In the genomic region with DNA sequence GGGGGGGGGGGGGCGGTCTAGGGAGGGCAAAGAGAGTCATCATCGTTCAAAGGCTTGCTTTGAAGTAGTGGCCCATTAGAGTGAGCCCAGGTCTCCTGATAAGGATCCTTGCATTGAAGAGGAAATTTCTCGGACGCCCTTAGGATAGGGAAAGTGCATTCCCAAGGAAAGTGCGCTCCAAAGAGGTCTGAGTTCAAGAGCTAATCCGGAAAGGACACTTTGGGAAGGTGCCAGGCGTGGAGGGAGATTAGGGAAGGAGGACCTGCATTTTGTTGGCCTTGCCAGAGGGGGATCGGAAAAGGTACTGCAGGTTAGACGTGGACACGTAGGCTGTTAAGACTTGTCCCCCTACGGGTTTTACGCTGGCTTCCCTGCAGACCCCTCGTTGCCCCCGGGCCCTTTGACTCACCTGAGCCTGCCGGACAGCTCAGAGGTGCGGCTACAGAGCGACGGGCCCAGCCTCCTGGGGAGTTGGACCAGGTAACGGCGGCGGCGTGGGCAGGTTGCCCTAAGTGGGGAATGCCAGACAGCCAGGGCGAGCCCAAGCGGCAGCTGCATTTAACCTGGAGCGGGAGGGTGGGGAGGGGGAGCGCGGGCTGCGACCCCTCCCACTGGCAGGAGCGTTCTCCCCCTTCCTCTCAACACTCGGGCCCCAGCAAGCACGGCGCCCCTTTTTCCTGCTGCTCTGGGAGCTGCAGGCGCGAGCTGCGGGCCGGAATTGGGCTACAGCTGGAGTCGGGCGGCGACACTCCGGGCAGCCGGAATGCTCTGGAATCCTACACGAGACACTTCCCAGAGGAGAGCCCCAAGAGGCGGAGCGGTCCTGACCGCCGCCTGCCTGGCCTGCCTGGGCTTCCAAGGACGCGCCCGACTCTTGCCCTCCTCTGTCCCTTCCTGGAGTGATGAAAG, we compare ENCODE assay signal across 9 mouse cellular contexts. TPM values are rescaled to one million over a fixed set of nuclear protein-coding genes. Genes with fewer than 3 reads are reported as not detected.
DNase-seq lines count a peak whose midpoint lies in the region; ATAC-seq and TF ChIP-seq lines count a peak whose summit lies in the region.
"Had no signal": no experiment of that assay in that cellular context is flagged by ENCODE, and none has a peak within 500 bp of the region (broad histone marks: within the 10 kb centered on the region; RNA-seq: fewer than 3 reads in every experiment).

No protein-coding gene starts in this region.

- TF ChIP-seq CTCF in liver, adult 2 months (IDR thresholded peaks at IDR 0.05; ENCODE audit: low read depth, low read length), result no peak

- DNase-seq in embryo, embryonic 11 days, result peak; percentile 62
- peak; percentile 67 for DNase-seq in gastrocnemius, postnatal 14 days
- DNase-seq in liver, adult 2 months (ENCODE audit: extremely low read depth, low read depth, low spot score), result no peak
- peak; percentile 61 for DNase-seq in neural tube, embryonic 10.5 days (ENCODE audit: extremely low spot score, low spot score)
- DNase-seq in cerebellum, adult 18-20 months, result no peak
- DNase-seq in cerebellum, adult 9-10 months, result no peak
- DNase-seq in right cerebral cortex, postnatal 36 days (ENCODE audit: low spot score in 2 of 2), result no peak

- peaks cover 99% of the 10 kb centered on the region for H3K27me3 ChIP-seq in hindbrain, embryonic 15.5 days
- H3K27me3 ChIP-seq in liver, adult 2 months (ENCODE audit: control insufficient read depth, insufficient read depth, low read length), result peaks cover 19% of the 10 kb centered on the region

- no peaks in the 10 kb centered on the region for H3K36me3 ChIP-seq in hindbrain, embryonic 15.5 days
- H3K36me3 ChIP-seq in liver, adult 2 months (ENCODE audit: control insufficient read depth, insufficient read depth, low read length), result no peaks in the 10 kb centered on the region

- intact Hi-C loops in gastrocnemius, postnatal 14 days (cut with DNase I; ENCODE audit: low total_unique reads), result no loop called here

- H3K9me3 ChIP-seq in hindbrain, embryonic 15.5 days, result no peaks in the 10 kb centered on the region

- 2% methylated on average over 41 of the region's 49 CpGs for WGBS in hindbrain, embryonic 15.5 days
- WGBS in liver, adult 2 months, result 5% methylated on average over 49 of the region's 49 CpGs

- ATAC-seq in hindbrain, embryonic 15.5 days (ENCODE audit: low FRiP score, low read depth), result no peak

- peak overlapping the region; percentile 57 for H3K4me2 ChIP-seq in hindbrain, embryonic 15.5 days

- H3K4me3 ChIP-seq in hindbrain, embryonic 15.5 days, result peak overlapping the region; percentile 32
- H3K4me3 ChIP-seq in liver, adult 2 months (ENCODE audit: insufficient read depth, low read depth, low read length), result peak overlapping the region; percentile 8; the same call in 1 of the 2 replicates

- H3K9ac ChIP-seq in hindbrain, embryonic 15.5 days, result peak overlapping the region; percentile 20; the same call in 1 of the 2 replicates
- no peak overlapping the region for H3K9ac ChIP-seq in liver, adult 2 months (ENCODE audit: low read depth, low read length)

- no peaks in the 10 kb centered on the region for H3K79me2 ChIP-seq in liver, adult 2 months (ENCODE audit: control insufficient read depth, insufficient read depth, low read length)

- H3K4me1 ChIP-seq in hindbrain, embryonic 15.5 days (replicated peaks), result peaks cover 24% of the 10 kb centered on the region
- 0 out of 2 replicates have a peak, but pooled peaks cover 1% of the 10 kb centered on the region for H3K4me1 ChIP-seq in liver, adult 2 months (ENCODE audit: control insufficient read depth, insufficient read depth, low read length)

- no peak for TF ChIP-seq POLR2A in liver, adult 2 months (IDR thresholded peaks at IDR 0.05; ENCODE audit: extremely low read depth, insufficient read depth, low read length)

- H3K27ac ChIP-seq in hindbrain, embryonic 15.5 days (replicated peaks), result no peak overlapping the region
- H3K27ac ChIP-seq in liver, adult 2 months (replicated peaks; ENCODE audit: insufficient read depth, low read depth, low read length), result no peak overlapping the region

RNA-seq across cellular contexts. Expression of a gene that starts 0.6 kb away (rescaled TPM):
- total RNA-seq in gastrocnemius, postnatal 14 days (2021), result 1 to 10 TPM; 3.7 to 5.4 TPM
- polyA plus RNA-seq in hindbrain, embryonic 15.5 days (2015; fragmentation: Nextera tagmentation; extraction: Ambion mirVana), result 3.9 and 5.1 TPM in 2 replicates
- 0.07 and 0.09 TPM in 2 replicates for total RNA-seq in liver, adult 2 months (2014; rRNA removed)
- 0.04 and 0.05 TPM in 2 replicates for polyA plus RNA-seq in liver, adult 2 months (2012; rRNA removed)

RNA-seq across cellular contexts. Expression of a gene that starts 1.4 kb away (rescaled TPM):
- under 1 TPM in 1 of 2 experiments, not detected in 1; 0.07 TPM for total RNA-seq in gastrocnemius, postnatal 14 days (2021)
- 0.08 and 0.10 TPM in 2 replicates for polyA plus RNA-seq in hindbrain, embryonic 15.5 days (2015; fragmentation: Nextera tagmentation; extraction: Ambion mirVana)
- total RNA-seq in liver, adult 2 months (2014; rRNA removed), result 0.18 and 0.20 TPM in 2 replicates
- polyA plus RNA-seq in liver, adult 2 months (2012; rRNA removed), result not detected in 2 replicates
- polyA plus RNA-seq: large intestine, adult 2 months had no signal

RNA-seq across cellular contexts. Expression of a gene that starts 15.4 kb away (rescaled TPM):
- under 1 TPM; 0.64 to 0.66 TPM for total RNA-seq in gastrocnemius, postnatal 14 days (2021)
- 0.25 and 0.65 TPM in 2 replicates for polyA plus RNA-seq in hindbrain, embryonic 15.5 days (2015; fragmentation: Nextera tagmentation; extraction: Ambion mirVana)
- total RNA-seq in liver, adult 2 months (2014; rRNA removed), result 0.94 and 1.4 TPM in 2 replicates
- 4.5 and 5.7 TPM in 2 replicates for polyA plus RNA-seq in liver, adult 2 months (2012; rRNA removed)

RNA-seq across cellular contexts. Expression of a gene that starts 39.4 kb away (rescaled TPM):
- total RNA-seq in gastrocnemius, postnatal 14 days (2021), result 10 to 100 TPM; 45.1 to 72.6 TPM
- 9.4 and 10.4 TPM in 2 replicates for polyA plus RNA-seq in hindbrain, embryonic 15.5 days (2015; fragmentation: Nextera tagmentation; extraction: Ambion mirVana)
- 511 and 573 TPM in 2 replicates for total RNA-seq in liver, adult 2 months (2014; rRNA removed)
- 178 and 182 TPM in 2 replicates for polyA plus RNA-seq in liver, adult 2 months (2012; rRNA removed)

RNA-seq across cellular contexts. Expression of a gene that starts 52.4 kb away (rescaled TPM):
- 10 to 100 TPM; 15.0 to 15.6 TPM for total RNA-seq in gastrocnemius, postnatal 14 days (2021)
- polyA plus RNA-seq in hindbrain, embryonic 15.5 days (2015; fragmentation: Nextera tagmentation; extraction: Ambion mirVana), result 82.7 and 88.2 TPM in 2 replicates
- 33.7 and 40.9 TPM in 2 replicates for total RNA-seq in liver, adult 2 months (2014; rRNA removed)
- 145 and 157 TPM in 2 replicates for polyA plus RNA-seq in liver, adult 2 months (2012; rRNA removed)

Comparison
In these comparisons a context has a peak if more than half of its experiments do, and no peak if none do; other contexts are left out.
1. DNase-seq: peak in embryo, embryonic 11 days (single experiment), gastrocnemius, postnatal 14 days (single experiment) and neural tube, embryonic 10.5 days (single experiment); none in liver, adult 2 months (single experiment), cerebellum, adult 18-20 months (0 of 2), cerebellum, adult 9-10 months (single experiment) and right cerebral cortex, postnatal 36 days (0 of 2).